Mouse (Mus musculus) right cerebral cortex, postnatal 4 days (tissue): ENCODE results near the gene Usp2.

ENCODE experiments used
- DNase-seq: peaks from one replicate; pipeline ENCODE4 v3.0.0-alpha.2; 2022

Usp2 gene

DNA sequence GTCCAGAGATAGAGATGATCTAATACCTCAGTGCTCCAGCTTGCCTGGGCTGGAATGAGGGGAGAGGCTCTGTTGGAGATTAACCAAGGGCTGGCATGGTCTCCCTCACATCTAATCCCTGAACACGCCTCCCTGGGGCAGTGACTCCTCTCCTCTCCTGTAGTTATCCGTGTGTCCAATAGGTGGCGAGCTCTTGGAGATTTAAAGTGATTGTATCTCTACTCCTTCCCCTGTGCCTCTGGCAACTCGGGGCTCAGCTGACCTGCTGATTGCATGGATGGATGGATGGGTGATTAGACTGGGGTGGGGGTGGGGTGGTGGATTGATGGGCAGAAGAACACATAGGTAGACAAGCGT is 9.9 kb downstream of the Usp2 start:
- no peak for DNase-seq

- no peak for DNase-seq
Observed at GRCm38 (mm10) chr9:44077266-44077910, 10.6 kb downstream of the Usp2 start.

GRCm38 (mm10) chr9:44078136-44078797 is 11.4 kb downstream of the Usp2 start:
- no peak for DNase-seq

- peak; percentile 58 for DNase-seq
Observed at GRCm38 (mm10) chr9:44078955-44079756, 12.3 kb downstream of the Usp2 start.

DNA sequence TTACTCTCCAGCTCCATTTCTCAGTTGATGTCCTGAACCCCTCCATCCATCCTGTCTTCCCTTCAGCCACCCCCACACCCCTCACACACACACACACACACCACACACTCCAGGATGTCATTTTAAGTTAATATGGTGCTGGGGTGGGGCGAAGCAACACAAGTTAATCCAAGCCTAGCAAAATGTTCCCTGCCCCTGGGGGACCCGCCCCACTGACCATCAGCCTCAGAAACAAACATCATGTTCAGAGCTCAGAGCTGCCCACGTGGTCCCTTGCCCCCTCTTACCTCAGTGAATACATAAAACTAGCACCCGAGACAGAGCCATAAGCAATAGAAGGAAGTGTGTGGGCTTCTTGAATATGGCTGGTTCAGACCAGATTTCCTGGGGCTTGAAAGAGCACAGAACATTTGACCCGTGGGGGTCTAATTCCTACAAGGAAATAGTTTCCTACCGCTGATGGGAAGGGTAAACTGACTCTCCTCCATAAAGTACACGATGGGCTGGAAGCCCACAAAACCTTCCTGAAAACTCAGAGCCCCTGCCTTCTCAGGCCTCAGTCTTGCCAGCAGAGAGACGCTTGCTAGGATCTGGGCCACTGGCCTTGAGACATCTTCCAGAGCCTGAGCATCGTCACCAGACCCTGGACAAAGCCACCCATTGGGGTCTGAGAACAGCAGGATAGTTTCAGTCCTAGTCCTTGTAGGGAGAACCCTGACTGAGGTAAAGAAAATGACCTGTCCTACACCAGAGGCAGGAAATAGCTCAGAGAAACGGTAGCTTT is 13.4 kb downstream of the Usp2 start:
- DNase-seq, result no peak

DNA sequence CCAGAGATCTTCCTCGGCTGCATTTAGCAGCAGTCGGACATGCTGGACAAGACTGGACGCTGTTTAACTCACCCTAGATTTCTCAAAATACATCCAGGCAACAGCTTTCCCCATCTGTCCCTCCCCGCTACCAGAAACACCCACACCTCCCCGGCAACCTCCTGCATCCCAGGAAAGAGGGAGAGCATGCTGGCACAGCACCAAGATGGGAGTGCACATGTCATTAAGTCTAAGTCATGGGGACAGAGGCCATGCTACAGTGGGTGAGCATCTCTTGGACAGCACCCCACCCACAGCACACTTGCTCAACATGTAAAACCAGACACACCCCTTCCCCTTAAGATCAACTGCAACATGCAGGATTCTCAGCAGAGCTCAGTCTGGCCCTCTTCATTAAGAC is 14.1 kb downstream of the Usp2 start:
- no peak for DNase-seq

- no peak for DNase-seq
Observed at GRCm38 (mm10) chr9:44081581-44081980, 14.8 kb downstream of the Usp2 start.

DNA sequence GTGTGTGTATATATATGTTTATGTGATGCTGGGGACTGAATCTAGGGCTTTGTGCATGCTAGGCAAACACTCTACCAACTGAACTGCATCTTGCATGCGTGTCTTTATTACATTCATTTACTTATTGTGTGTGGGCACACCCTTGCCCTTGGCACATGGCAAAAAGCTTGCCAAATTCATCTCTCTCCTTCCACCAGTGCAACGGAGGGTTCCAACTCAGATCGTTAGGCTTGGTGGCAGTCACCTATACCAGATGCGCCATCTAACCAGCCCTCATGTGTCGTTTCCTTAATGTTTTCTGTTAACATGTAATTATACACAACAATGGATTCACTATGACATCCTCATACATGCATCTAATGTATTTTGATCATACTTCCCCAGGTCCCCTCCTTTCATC is 15.4 kb downstream of the Usp2 start:
- DNase-seq, result no peak

- no peak for DNase-seq
Observed at GRCm38 (mm10) chr9:44083392-44084121, 16.7 kb downstream of the Usp2 start.

DNA sequence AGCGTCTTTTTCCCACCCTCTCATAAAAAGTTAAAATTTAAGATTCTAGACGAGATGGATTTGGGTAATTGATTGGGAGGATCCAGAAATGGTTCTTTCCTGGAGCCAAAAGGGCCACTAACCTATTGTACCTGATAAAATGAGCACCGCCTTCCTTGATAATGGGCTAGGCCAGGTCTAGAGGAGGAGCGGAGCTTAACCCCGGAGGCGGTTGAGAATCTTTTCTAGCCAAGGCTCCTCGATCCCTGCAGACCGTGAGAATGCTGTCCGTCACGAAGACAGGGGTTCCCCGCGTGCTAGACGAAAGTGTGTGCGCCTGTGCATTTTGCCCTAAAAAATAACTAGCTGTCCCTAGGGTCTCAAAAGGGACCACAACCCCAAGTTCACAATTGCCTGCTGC is 17.4 kb downstream of the Usp2 start:
- DNase-seq, result no peak

- peak; percentile 81 for DNase-seq
Observed at GRCm38 (mm10) chr9:44084659-44085229, 17.9 kb downstream of the Usp2 start.

DNA sequence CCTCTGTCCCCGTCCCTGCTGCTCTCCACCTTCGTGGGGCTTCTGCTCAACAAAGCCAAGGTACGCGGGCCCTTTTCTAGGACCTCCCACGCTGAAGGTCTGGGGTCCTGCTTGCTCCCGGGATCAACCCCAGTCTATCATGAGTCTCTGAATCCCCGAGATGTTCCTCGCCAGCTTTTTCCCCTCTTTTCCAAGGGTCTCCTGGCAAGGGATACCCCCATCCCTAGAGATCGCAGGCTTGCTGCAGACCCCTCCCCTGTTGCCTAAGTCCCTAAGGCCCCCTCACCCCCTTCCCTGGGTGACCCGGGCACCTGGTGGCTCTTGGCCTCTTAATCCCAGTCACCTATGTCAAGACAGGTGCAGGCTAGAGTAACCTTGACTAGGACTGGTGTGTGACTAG is 18.5 kb downstream of the Usp2 start:
- DNase-seq, result no peak

DNA sequence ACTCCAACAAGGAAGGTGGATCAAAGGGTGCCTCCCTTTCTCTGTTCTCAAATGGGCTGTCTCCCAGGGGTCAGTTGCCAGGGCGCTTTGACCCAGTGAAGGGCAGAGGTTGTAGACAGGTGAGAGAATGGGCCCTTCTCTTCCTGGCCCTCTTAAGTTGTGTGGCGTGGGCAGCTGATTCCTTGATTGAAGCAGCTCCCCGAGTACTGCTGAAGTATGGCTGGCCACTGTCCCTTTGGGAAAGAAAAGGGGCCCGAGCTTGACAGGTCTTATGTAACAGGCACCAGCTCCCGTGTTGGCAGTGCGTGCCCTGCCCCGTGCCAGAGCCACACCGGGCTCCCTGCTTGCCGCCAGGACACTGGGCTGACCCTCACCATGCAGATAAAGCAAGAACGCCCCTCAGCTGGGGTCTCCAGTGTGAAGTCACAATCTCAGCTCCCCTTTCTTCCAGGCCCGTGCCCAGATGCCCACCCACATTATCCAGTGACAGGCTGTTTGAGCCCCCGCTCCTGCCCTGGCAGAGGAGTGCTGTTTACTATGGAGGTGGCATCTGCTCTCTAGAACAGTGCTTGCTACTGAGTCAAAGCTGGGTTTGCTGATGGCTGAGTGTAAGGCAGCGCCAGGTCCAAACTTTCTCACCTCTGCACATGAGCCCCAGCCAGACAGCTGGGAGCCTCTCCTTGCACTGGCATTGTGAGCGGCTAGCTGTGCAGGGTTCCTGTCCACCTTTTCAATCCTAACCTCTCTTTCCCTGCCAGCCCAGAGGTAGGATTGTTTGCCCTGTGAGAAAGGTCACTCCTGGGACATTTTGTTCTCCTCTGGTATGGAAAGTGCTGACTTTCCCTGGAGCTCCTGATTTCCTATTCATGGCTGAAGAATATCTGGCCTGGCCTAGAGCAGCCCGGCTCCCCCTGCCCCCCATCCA is 19.2 kb downstream of the Usp2 start:
- no peak for DNase-seq

DNA sequence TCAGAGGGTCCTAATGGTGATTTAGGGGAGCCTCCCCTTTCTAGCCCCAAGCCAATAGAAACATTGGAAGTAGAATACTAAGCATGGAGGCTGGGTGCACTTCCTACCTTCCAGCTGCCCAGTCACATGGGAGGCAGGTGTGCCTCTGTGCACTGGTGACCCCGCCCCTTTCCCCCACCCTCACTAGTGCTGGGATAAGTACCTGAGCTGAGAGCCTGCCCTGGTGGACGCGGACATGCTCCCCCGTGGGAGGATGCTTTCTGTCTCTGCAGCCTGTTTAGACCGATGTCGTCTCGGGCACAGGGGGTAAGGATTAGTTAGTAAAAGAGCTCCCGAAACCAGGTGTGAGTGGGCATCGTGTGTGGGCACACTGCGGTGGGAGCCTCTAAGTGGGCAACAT is 20.1 kb downstream of the Usp2 start:
- DNase-seq, result no peak

DNA sequence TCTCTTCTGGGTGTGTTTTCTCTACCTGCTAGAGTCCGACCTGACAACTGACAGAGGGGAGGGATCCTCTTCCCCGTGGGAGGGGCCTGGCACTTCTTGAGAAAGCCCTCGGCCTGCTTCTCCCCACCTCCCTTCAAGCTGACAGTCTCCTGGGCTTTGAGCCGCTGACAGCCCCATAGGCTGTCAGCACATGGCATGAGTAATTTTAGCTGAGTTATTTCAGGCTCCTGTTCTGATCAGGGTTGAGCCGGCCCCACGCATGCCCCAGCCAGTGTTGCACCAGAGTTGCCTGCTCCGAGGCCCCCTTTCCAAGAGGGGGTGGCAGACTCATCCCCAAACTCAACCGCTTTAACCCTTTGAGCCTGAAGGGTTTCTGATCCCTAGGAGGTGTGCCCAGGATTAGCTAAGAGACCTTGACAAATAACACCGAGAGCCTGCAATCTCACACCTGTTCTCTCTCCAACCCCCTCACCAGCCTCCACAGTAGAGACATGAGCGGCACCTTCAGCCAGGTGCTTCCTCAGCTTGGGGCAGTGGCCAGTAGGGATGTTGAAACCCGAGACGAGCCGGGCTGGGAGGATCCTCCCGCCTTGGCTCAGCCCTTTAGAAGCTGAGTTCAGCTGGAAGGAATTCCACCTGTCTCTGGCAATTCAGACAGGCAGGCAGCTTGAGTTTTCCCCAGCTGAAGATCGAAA is 21.1 kb downstream of the Usp2 start:
- no peak for DNase-seq

DNA sequence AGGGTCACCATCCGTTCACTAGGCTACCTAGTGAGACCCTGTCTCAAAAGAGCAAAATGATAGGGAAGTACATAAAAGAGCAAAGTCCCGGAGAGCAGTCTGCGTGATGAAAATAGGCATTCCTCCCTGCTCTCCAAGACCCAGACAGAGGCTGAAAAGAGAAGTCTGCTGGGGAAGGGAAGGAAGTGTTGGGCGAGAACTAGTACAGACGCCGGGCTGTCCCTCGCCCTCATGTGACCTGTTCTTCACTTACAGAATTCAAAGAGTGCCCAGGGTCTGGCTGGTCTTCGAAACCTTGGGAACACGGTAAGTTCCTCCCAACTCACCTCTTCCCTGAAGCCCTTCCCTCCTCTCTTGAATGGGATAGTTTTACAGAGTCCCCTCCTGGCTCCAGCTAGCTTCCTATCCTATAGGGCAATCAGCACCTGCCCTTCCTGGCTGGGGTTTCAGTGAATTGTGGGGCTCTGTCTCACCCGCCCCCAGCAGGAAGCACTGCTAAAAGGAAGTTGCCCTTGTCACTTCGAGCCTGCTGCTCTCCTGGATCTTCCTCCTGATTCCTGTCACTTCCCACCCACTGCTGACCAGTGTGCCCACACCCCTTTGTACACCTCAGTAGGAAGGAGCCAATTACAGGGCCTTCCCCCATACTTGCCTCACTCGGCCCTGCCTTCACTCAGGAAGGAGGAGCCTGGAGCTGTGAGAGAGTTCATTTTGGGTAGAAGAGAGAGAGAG is 22.2 kb downstream of the Usp2 start:
- DNase-seq, result no peak

DNA sequence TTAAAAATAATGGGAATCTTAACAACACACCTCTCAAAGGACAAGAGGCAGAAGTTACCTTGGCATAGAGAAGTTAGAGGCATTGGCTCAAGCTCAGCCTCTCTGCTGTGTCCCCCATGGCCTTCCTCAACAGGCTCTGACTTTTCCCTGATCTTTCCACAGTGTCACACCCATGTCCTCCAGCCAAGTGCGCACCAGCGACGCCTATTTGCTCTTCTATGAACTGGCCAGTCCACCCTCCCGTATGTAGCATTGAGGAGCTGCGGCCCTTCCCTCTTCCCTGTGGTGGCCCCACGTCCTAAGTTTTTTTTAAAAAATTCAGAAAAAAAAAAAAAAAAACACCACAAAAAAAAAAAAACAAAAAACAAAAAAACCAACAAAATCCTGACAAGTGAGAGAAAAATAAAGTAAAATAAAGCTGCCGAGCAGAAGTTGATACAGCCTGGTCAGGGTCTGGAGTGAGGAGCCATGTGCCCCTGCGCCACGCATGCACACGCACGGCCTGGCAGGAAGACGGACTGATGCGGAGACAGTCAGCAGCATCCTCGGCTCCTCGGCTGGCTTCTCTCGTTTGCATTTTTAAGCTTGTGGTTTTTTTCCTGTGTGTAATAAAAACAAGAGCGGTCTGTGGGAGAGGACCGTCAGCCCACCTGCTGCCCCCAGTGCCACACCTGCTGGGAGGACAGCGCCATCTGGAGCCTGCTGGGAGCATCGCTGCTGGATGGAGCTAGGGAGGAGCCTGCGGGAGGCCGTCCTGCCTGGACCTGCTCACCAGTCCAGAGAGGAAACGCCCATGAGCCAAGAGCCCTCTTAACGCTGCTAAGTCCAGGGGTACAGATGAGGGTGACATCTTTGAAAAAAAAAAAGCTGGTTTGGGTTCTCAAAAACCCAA is 27.0 kb downstream of the Usp2 start:
- DNase-seq, result peak; percentile 78

- DNase-seq, result no peak
Observed at GRCm38 (mm10) chr9:44094737-44095136, 27.9 kb downstream of the Usp2 start.

GRCm38 (mm10) chr9:44095781-44096180 is 29.0 kb downstream of the Usp2 start:
- no peak for DNase-seq
